Mouse (Mus musculus): Measurements from ENCODE around the gene Meox1.

Meox1 gene

GRCm38 (mm10) chr11:101896546-101897361 lies 2.6 kb upstream of the Meox1 start:
- DNase-seq (ENCODE audit: low spot score) = no peak

GRCm38 (mm10) chr11:101893560-101893959 lies 614 bp downstream of the Meox1 start:
- DNase-seq (ENCODE audit: low spot score) = no peak

- no peak for DNase-seq (ENCODE audit: low spot score)
Measured at GRCm38 (mm10) chr11:101891451-101891850, 2.7 kb downstream of the Meox1 start.

- no peak for DNase-seq (ENCODE audit: low spot score)
Measured at GRCm38 (mm10) chr11:101889781-101890180, 4.4 kb downstream of the Meox1 start.

GRCm38 (mm10) chr11:101888820-101889219 lies 5.4 kb downstream of the Meox1 start:
- DNase-seq (ENCODE audit: low spot score) = no peak

GRCm38 (mm10) chr11:101886436-101886835 lies 7.7 kb downstream of the Meox1 start:
- no peak for DNase-seq (ENCODE audit: low spot score)

- no peak for DNase-seq (ENCODE audit: low spot score)
Measured at GRCm38 (mm10) chr11:101885881-101886319, 8.3 kb downstream of the Meox1 start.

GRCm38 (mm10) chr11:101885232-101885631 lies 8.9 kb downstream of the Meox1 start:
- no peak for DNase-seq (ENCODE audit: low spot score)

- DNase-seq (ENCODE audit: low spot score) = no peak
Measured at GRCm38 (mm10) chr11:101883911-101884310, 10.3 kb downstream of the Meox1 start.

GRCm38 (mm10) chr11:101882500-101883290 lies 11.5 kb downstream of the Meox1 start:
- DNase-seq (ENCODE audit: low spot score) = no peak

- no peak for DNase-seq (ENCODE audit: low spot score)
Measured at GRCm38 (mm10) chr11:101881604-101882071, 12.5 kb downstream of the Meox1 start.

- no peak for DNase-seq (ENCODE audit: low spot score)
Measured at GRCm38 (mm10) chr11:101881185-101881584, 13.0 kb downstream of the Meox1 start.

- no peak for DNase-seq (ENCODE audit: low spot score)
Measured at GRCm38 (mm10) chr11:101879672-101880071, 14.5 kb downstream of the Meox1 start.

GRCm38 (mm10) chr11:101878696-101879095 lies 15.5 kb downstream of the Meox1 start:
- no peak for DNase-seq (ENCODE audit: low spot score)

GRCm38 (mm10) chr11:101874978-101875377 lies 19.2 kb downstream of the Meox1 start:
- no peak for DNase-seq (ENCODE audit: low spot score)

- DNase-seq (ENCODE audit: low spot score) = no peak
Measured at GRCm38 (mm10) chr11:101873909-101874308, 20.3 kb downstream of the Meox1 start.

GRCm38 (mm10) chr11:101871435-101871834 lies 22.7 kb downstream of the Meox1 start:
- DNase-seq (ENCODE audit: low spot score) = no peak

- DNase-seq (ENCODE audit: low spot score) = no peak
Measured at GRCm38 (mm10) chr11:101870067-101870765, 24.0 kb downstream of the Meox1 start.

- no peak for DNase-seq (ENCODE audit: low spot score)
Measured at GRCm38 (mm10) chr11:101867513-101868052, 26.6 kb downstream of the Meox1 start.

GRCm38 (mm10) chr11:101858742-101859141 lies 35.4 kb downstream of the Meox1 start:
- DNase-seq (ENCODE audit: low spot score) = no peak

- DNase-seq (ENCODE audit: low spot score) = no peak
Measured at GRCm38 (mm10) chr11:101855950-101856712, 38.0 kb downstream of the Meox1 start.

Measured in c-Kit-positive CD71-positive TER-119-positive erythroid progenitor cells, embryonic 14.5 days (primary cell).